Mouse (Mus musculus) kidney, adult 2 months (tissue): ENCODE results near the gene Pik3r5.

Source experiments
- CTCF ChIP-seq: fragments of 200-500 bp; conservative IDR thresholded peaks from 2 replicates; pipeline ENCODE4 v1.5.1; 2011; ENCODE audit warnings: low read depth, mild to moderate bottlenecking, control low read depth, low read length, moderate library complexity, mixed read lengths; ENCODE audit not compliant: insufficient read depth, insufficient read length
- POLR2A ChIP-seq: fragments of 200-500 bp; IDR thresholded peaks from one replicate; pipeline ENCODE4 v1.6.1; 2011; ENCODE audit warnings: low read depth, low read length, control low read depth

DNA sequence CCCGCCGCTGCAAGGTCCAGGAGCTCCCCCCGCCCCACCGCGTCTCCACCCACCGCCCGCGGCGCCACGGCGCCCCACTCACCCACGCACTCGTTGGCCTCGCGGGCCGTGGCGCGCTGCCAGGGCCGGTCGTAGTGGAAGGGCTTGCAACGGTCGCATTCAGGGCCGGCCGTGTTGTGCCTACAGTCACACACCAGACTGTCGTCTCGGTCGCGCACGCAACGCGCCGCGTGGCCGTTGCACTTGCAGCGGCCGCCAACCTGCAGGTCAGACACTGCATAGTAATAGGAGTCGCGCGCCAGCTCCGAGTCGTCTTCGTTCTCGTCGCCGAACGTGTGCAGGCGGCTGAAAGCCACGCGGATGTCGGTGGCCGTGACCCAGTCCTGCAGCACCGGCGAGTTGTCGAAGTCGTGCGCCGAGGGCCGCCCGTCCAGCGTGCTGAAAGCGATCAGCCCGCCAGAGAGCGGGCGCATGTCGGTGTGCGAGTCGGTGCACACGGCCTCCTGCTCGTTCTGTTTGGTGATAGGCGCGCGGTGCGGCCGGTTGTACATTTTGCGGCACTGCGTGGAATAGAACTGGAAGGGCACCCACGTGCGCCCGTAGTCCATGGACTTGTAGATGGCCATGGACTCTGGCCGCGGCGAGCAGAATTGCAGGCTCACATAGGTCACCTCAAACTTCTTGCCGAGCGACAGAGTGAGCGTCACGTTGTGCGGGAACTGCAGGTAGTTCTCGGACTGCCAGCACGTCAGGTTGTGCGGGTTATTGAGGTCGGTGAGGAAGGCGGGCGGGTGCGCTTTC is 46.7 kb upstream of the Pik3r5 start:
- TF ChIP-seq CTCF (no peak), POLR2A (no peak)
